Mouse (Mus musculus) lung, postnatal 10 days (tissue): ENCODE data around the gene Olfr1158.
"Not testable (repeated sequence)": the region's sequence is repeated elsewhere in the genome, so short reads cannot be mapped to it uniquely, and the experiment has no call there.

ENCODE experiments used
- DNase-seq: peaks from one replicate; pipeline ENCODE4 v3.0.0; 2021

Olfr1158 gene

GRCm38 (mm10) chr2:87989813-87990212 is at the start of gene Olfr1158:
Gene Olfr1158, plus strand, starts transcription at chr2:87990113.
- DNase-seq: no peak

- DNase-seq: no peak
Observed at GRCm38 (mm10) chr2:87945037-87945436, 44.9 kb upstream of the Olfr1158 start, which contains the start of gene Olfr1155. Gene Olfr1155, minus strand, starts transcription at chr2:87945137.

GRCm38 (mm10) chr2:87953000-87953399 is 36.9 kb upstream of the Olfr1158 start, which contains the start of gene Olfr1156:
Gene Olfr1156, minus strand, starts transcription at chr2:87953100.
- DNase-seq: no peak

DNA sequence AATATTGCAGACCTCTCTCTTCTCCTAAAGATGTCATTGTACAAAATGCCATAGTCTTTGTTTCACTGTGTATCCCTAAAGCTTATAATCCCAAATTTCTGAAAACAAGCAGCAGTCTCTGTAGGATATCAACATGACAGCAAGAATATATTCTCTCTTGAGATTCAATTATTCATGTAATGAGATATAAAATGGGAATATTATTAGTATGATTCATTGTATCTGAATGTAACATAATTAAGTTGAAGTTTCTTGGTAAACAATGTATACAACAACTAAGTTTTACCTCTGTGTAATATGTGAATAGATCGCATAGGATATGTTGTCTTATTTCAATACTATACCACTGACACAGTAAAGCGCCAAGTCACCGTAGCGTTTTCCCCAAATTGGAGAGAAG is 21.7 kb upstream of the Olfr1158 start, which contains the start of gene Olfr1157:
Gene Olfr1157 (minus strand): TSS at position 101 of the 400 bp plus-strand sequence.
- no peak for DNase-seq

- DNase-seq: no peak
Observed at GRCm38 (mm10) chr2:87974563-87974962, 15.3 kb upstream of the Olfr1158 start, which contains the start of gene Olfr74. Gene Olfr74, minus strand, starts transcription at chr2:87974663.

- DNase-seq: no peak
Observed at GRCm38 (mm10) chr2:88007515-88008318, 17.8 kb downstream of the Olfr1158 start, which contains the start of gene Olfr1160. Gene Olfr1160, minus strand, starts transcription at chr2:88008268.

DNA sequence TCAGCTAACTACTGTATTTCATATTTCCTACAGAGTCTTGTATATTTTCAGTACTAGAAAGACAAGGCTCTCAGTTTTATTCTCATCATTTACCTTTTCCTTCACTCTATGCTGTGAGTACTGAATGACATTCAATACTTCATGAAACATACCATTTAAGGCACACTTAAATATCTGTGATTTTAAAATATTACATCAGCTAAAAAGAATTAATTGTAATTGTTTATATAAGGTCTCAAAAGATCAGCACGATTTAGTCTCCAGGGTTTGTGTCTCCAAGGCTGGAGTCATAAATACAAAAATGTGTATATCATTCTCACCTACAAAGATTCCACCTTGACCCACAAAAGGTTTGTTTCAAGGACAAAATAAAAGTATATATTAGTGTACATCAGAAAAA is 32.6 kb downstream of the Olfr1158 start, which contains the start of gene Olfr1161:
Gene Olfr1161 (plus strand): TSS at position 301 of the 400 bp plus-strand sequence.
- not testable (repeated sequence) for DNase-seq

- DNase-seq: no peak
Observed at GRCm38 (mm10) chr2:88037599-88037998, 47.7 kb downstream of the Olfr1158 start, which contains the start of gene Olfr73. Gene Olfr73, minus strand, starts transcription at chr2:88037699.
